Mouse (Mus musculus): Measurements from ENCODE around the gene Anks1. TPM values are rescaled to one million over a fixed set of nuclear protein-coding genes. Genes with fewer than 3 reads are reported as not detected.
A peak's percentile ranks its signal among the peaks of the same experiment; 100 is the strongest.

The Anks1 gene
- polyA plus RNA-seq, 1 experiment, result 74.2 TPM

GRCm38 (mm10) chr17:28047520-28047919 lies 138.4 kb downstream of the Anks1 start:
- TF ChIP-seq POLR2A (IDR thresholded peaks at IDR 0.05; ENCODE audit: borderline replicate concordance, insufficient read depth, low read length) (no peak), CTCF (IDR thresholded peaks at IDR 0.05; ENCODE audit: borderline replicate concordance, insufficient read depth, low read depth, low read length) (no peak)
- no peaks in the 10 kb centered on the region for H3K27me3 ChIP-seq (ENCODE audit: control insufficient read depth, insufficient read depth, low read length)
- H3K4me3 ChIP-seq (replicated peaks; ENCODE audit: insufficient read depth, low read depth, low read length), result no peak overlapping the region
- no peak overlapping the region for H3K27ac ChIP-seq (ENCODE audit: insufficient read depth, low read length)
- no peak for DNase-seq
- WGBS, result 67% methylated on average over 5 of the region's 5 CpGs
- H3K4me1 ChIP-seq (ENCODE audit: control insufficient read depth, insufficient read depth, low read length), result peaks cover 37% of the 10 kb centered on the region

DNA sequence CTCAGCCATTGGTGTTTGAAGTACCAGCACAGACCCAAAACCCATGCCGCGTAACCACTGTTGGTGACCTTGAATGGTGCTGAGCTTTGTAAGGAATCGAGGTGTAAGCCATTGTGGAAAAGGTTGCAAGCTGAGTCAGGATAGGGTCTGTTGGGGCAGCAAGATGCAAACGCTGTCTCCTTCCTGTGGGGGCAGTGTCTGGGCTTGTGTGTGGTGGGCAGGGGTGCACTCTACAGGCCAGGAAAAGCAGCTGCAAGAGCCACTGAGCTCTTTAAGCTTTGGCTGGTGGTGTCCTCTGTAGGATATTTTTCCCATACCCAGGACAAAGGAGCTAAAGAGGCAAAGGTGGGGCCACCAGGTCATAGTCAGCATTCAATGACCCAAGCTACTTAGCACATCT lies 139.3 kb downstream of the Anks1 start:
- TF ChIP-seq CTCF (IDR thresholded peaks at IDR 0.05; ENCODE audit: borderline replicate concordance, insufficient read depth, low read depth, low read length) (peak; percentile 75), POLR2A (IDR thresholded peaks at IDR 0.05; ENCODE audit: borderline replicate concordance, insufficient read depth, low read length) (no peak)
- 76% methylated on average over 4 of the region's 4 CpGs for WGBS
- Histone ChIP-seq H3K4me1 (ENCODE audit: control insufficient read depth, insufficient read depth, low read length) (peaks cover 29% of the 10 kb centered on the region), H3K27ac (ENCODE audit: insufficient read depth, low read length) (no peak overlapping the region), H3K4me3 (replicated peaks; ENCODE audit: insufficient read depth, low read depth, low read length) (no peak overlapping the region), H3K27me3 (ENCODE audit: control insufficient read depth, insufficient read depth, low read length) (no peaks in the 10 kb centered on the region)
- no peak for DNase-seq

DNA sequence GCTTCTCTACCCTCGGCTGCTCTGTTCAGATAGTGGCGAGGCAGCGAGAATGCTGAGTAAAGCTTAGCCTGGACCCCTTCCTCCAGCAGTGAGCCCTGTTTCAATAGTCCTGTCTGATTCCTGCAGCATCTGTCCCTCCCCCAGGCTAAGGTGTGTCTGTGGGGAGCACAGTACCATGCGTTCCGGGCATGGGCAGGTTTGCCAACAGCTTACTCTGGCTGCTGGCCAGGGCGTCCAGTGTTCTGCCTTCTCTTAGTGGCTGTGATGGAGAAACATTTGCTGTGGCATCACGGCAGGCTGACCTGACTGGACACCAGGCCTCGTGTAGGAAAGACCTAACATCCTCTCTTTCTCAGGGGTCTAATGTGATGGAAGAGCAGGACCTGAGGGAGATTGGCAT lies 141.1 kb downstream of the Anks1 start:
- DNase-seq, result peak in 1 of 2 experiments; percentile 44
- H3K27ac ChIP-seq (ENCODE audit: insufficient read depth, low read length), result no peak overlapping the region
- peaks cover 29% of the 10 kb centered on the region for H3K4me1 ChIP-seq (ENCODE audit: control insufficient read depth, insufficient read depth, low read length)
- WGBS, result 53% methylated on average over 8 of the region's 8 CpGs
- no peak for TF ChIP-seq POLR2A (IDR thresholded peaks at IDR 0.05; ENCODE audit: borderline replicate concordance, insufficient read depth, low read length)
- TF ChIP-seq CTCF (IDR thresholded peaks at IDR 0.05; ENCODE audit: borderline replicate concordance, insufficient read depth, low read depth, low read length), result no peak
- H3K27me3 ChIP-seq (ENCODE audit: control insufficient read depth, insufficient read depth, low read length), result no peaks in the 10 kb centered on the region
- no peak overlapping the region for H3K4me3 ChIP-seq (replicated peaks; ENCODE audit: insufficient read depth, low read depth, low read length)

DNA sequence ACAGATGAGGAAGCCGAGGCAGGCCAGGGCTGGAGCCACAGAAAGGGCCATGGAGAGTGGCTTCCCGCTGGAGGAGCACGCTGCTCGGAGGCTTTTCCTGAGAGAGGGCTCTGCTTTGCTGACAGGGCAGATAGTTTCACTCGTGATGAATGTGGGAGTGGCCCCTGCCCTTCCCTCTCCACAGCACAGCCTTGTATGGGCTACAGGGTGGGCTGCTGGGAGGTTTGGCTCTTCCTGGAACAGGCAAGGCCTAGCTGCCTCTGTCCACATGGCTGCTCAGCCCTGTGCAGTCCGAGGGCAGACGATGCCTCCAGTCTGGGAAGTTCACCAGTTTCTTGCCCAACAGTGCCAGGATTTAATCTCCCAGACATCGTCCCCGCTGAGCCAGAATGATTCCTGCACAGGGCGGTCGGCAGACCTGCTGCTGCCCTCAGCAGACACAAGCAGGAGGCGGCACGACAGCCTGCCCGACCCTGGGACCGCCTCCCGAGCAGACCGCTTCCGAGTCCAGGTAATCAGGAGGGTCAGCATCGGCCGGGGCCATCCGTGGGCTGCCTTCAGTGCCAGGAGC lies 143.3 kb downstream of the Anks1 start:
- H3K27me3 ChIP-seq (ENCODE audit: control insufficient read depth, insufficient read depth, low read length), result no peaks in the 10 kb centered on the region
- peaks cover 14% of the 10 kb centered on the region for H3K4me1 ChIP-seq (ENCODE audit: control insufficient read depth, insufficient read depth, low read length)
- peak; percentile 58 to 70 for DNase-seq
- WGBS, result 44% methylated on average over 21 of the region's 21 CpGs
- no peak overlapping the region for H3K4me3 ChIP-seq (replicated peaks; ENCODE audit: insufficient read depth, low read depth, low read length)
- TF ChIP-seq POLR2A (IDR thresholded peaks at IDR 0.05; ENCODE audit: borderline replicate concordance, insufficient read depth, low read length) (no peak), CTCF (IDR thresholded peaks at IDR 0.05; ENCODE audit: borderline replicate concordance, insufficient read depth, low read depth, low read length) (no peak)
- H3K27ac ChIP-seq (ENCODE audit: insufficient read depth, low read length), result no peak overlapping the region

DNA sequence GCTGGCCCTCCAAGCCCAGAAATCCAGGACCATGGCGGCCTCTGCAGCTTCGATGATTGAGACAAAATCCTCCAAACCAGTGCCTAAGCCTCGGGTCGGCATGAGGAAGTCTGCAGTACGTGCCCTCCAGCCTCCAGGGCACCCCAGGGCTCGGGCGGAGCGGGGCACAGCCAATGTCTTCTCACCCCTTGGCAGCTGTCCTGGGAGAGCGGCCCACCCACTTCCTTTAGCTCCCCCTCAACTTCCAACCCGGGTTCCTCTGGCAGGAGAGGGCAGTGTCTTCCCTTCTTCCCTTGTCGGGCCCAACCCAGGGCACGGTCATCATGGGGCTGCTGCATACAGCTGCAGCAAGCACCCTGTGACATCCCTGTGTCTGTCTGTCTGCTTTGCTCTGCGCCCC lies 149.2 kb downstream of the Anks1 start:
- Histone ChIP-seq H3K4me3 (replicated peaks; ENCODE audit: insufficient read depth, low read depth, low read length) (no peak overlapping the region), H3K4me1 (ENCODE audit: control insufficient read depth, insufficient read depth, low read length) (peaks cover 16% of the 10 kb centered on the region), H3K27ac (ENCODE audit: insufficient read depth, low read length) (no peak overlapping the region), H3K27me3 (ENCODE audit: control insufficient read depth, insufficient read depth, low read length) (no peaks in the 10 kb centered on the region)
- TF ChIP-seq POLR2A (IDR thresholded peaks at IDR 0.05; ENCODE audit: borderline replicate concordance, insufficient read depth, low read length), result no peak
- no peak for TF ChIP-seq CTCF (IDR thresholded peaks at IDR 0.05; ENCODE audit: borderline replicate concordance, insufficient read depth, low read depth, low read length)
- no peak for DNase-seq
- 83% methylated on average over 13 of the region's 13 CpGs for WGBS

GRCm38 (mm10) chr17:28060681-28061080 lies 151.6 kb downstream of the Anks1 start:
- H3K4me1 ChIP-seq (ENCODE audit: control insufficient read depth, insufficient read depth, low read length), result peaks cover 17% of the 10 kb centered on the region
- TF ChIP-seq POLR2A (IDR thresholded peaks at IDR 0.05; ENCODE audit: borderline replicate concordance, insufficient read depth, low read length) (no peak), CTCF (IDR thresholded peaks at IDR 0.05; ENCODE audit: borderline replicate concordance, insufficient read depth, low read depth, low read length) (no peak)
- H3K27me3 ChIP-seq (ENCODE audit: control insufficient read depth, insufficient read depth, low read length), result no peaks in the 10 kb centered on the region
- H3K27ac ChIP-seq (ENCODE audit: insufficient read depth, low read length), result no peak overlapping the region
- DNase-seq, result no peak
- WGBS, result 93% methylated on average over 11 of the region's 11 CpGs
- no peak overlapping the region for H3K4me3 ChIP-seq (replicated peaks; ENCODE audit: insufficient read depth, low read depth, low read length)

- peak; percentile 46 to 47 for DNase-seq
- Histone ChIP-seq H3K27me3 (ENCODE audit: control insufficient read depth, insufficient read depth, low read length) (no peaks in the 10 kb centered on the region), H3K4me1 (ENCODE audit: control insufficient read depth, insufficient read depth, low read length) (peaks cover 17% of the 10 kb centered on the region), H3K4me3 (replicated peaks; ENCODE audit: insufficient read depth, low read depth, low read length) (no peak overlapping the region), H3K27ac (ENCODE audit: insufficient read depth, low read length) (no peak overlapping the region)
- 30% methylated on average over 7 of the region's 7 CpGs for WGBS
- TF ChIP-seq POLR2A (IDR thresholded peaks at IDR 0.05; ENCODE audit: borderline replicate concordance, insufficient read depth, low read length), result no peak
- TF ChIP-seq CTCF (IDR thresholded peaks at IDR 0.05; ENCODE audit: borderline replicate concordance, insufficient read depth, low read depth, low read length), result peak; percentile 72
These were observed 152.4 kb downstream of the Anks1 start for GRCm38 (mm10) chr17:28061472-28061871.

GRCm38 (mm10) chr17:28062710-28063109 lies 153.6 kb downstream of the Anks1 start:
- no peak for TF ChIP-seq POLR2A (IDR thresholded peaks at IDR 0.05; ENCODE audit: borderline replicate concordance, insufficient read depth, low read length)
- Histone ChIP-seq H3K27ac (ENCODE audit: insufficient read depth, low read length) (no peak overlapping the region), H3K4me1 (ENCODE audit: control insufficient read depth, insufficient read depth, low read length) (peaks cover 17% of the 10 kb centered on the region), H3K4me3 (replicated peaks; ENCODE audit: insufficient read depth, low read depth, low read length) (no peak overlapping the region), H3K27me3 (ENCODE audit: control insufficient read depth, insufficient read depth, low read length) (no peaks in the 10 kb centered on the region)
- DNase-seq, result peak; percentile 49 to 58
- 18% methylated on average over 7 of the region's 7 CpGs for WGBS
